Mouse (Mus musculus): Measurements from ENCODE around the gene Itfg2. TPM values are rescaled to one million over a fixed set of nuclear protein-coding genes. Genes with fewer than 3 reads are reported as not detected.

Gene Itfg2
- total RNA-seq (2023), result 10 to 100 TPM; 12.3 to 12.7 TPM

GRCm38 (mm10) chr6:128424269-128425019, at the start of gene Itfg2:
Gene Itfg2, minus strand, starts transcription at chr6:128424931.

GRCm38 (mm10) chr6:128438317-128438870, 13.7 kb upstream of the Itfg2 start, which contains the start of gene Fkbp4:
Gene Fkbp4, minus strand, starts transcription at chr6:128438677.

DNA sequence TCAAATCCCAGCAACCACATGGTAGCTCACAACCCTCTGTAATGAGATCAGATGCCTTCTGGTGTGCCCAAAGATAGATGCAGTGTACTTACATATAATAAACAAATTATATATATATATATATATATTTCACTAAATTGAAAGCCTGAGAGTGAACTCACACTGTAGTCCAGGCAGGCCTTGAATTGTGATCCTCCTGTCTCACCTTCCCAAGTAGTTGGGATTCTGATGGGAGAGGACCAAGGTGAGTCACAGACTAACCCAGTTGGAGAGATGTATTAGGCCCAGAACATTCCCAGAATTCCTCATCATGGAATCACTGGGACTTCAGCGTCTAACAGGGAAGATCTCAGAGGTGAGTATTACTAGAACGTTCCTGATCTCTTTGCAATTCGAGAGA, 25.7 kb downstream of the Itfg2 start, which contains the start of gene Nrip2:
Gene Nrip2, plus strand, starts transcription at position 301 of the 400 bp plus-strand sequence.

DNA sequence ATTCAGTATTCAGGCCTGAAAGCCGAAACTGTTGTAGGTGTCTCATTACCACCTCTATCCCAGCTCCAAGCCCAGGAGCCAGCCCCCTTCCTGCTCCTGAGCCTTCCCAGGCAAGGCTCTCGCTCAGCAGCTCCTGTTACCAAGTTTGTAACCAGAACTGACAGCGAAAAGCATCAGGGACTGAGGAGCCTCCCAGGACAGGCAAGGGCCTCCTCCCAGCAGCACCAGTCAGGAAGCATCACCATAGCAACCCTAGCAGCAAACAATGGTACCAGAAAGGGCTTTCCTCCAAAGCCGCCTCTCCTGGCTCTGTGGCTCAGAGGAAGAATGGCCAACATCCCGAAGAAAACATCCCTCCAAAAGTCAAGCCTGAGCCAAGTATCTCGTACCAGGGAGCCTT, 49.5 kb downstream of the Itfg2 start, which contains the start of the genes Tex52 and Gm44596:
Gene Tex52, plus strand, starts transcription at position 265 of the 400 bp plus-strand sequence.
Gene Gm44596, plus strand, starts transcription at position 312 of the 400 bp plus-strand sequence.

DNA sequence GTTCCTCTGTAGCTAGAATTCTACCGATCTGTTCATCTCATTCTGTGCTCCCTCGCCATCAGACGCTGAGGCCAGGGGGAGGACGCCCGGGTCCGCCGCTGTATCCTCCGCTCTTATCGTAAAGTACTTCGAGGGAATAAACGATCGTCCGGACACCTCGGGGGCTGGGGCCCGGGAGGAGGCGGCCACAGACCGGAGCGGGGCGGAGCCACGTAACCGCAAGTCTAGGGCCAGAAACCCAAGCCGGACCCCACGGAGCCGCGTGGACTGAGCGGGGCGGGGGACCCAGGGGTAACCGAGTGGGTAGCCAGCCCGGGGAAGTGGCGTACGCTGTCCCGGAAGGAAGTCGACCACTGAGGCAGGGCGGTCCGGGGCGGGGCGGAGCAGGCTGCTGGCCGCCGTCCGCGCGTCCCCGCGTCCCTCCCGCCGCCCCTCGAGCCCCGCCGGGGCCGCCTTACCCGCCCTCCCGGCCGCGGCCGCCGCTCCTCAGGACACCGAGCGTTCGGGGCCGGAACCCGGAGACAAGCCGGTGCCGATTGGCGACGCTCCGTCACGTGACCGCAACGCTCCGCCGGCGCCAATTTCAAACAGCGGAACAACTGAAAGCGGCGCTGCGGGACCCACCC, 62.2 kb downstream of the Itfg2 start, which contains the start of the genes Rhno1 and Foxm1:
Gene Rhno1, minus strand, starts transcription at position 531 of the 626 bp plus-strand sequence.
Gene Foxm1, plus strand, starts transcription at position 587 of the 626 bp plus-strand sequence.

Other genes with a start within 250 kb of the Itfg2 start
- gene Tead4, start 124.1 kb downstream of the Itfg2 start, total RNA-seq (2023), result under 1 TPM; 0.20 to 0.38 TPM
- gene Tulp3, start 69.1 kb downstream of the Itfg2 start, total RNA-seq (2023), result under 1 TPM; 0.37 to 0.84 TPM
- gene Rhno1, start 62.0 kb downstream of the Itfg2 start, total RNA-seq (2023), result 10 to 100 TPM; 30.0 to 36.6 TPM
- 10 to 100 TPM; 48.9 to 56.7 TPM for gene Foxm1, start 62.0 kb downstream of the Itfg2 start, total RNA-seq (2023)
- not detected for gene Tex52, start 49.5 kb downstream of the Itfg2 start, total RNA-seq (2023)
- gene Gm44596, start 49.4 kb downstream of the Itfg2 start, total RNA-seq (2023), result not detected
- gene Nrip2, start 25.6 kb downstream of the Itfg2 start, total RNA-seq (2023), result not detected
- gene Fkbp4, start 13.7 kb upstream of the Itfg2 start, total RNA-seq (2023), result 10 to 100 TPM; 39.2 to 39.7 TPM
- gene Pzp, start 101.8 kb upstream of the Itfg2 start, total RNA-seq (2023), result not detected
- not detected for gene A2ml1, start 156.7 kb upstream of the Itfg2 start, total RNA-seq (2023)
- gene Klrb1a, start 198.6 kb upstream of the Itfg2 start, total RNA-seq (2023), result not detected
- under 1 TPM in 1 of 2 experiments, not detected in 1; 0.84 TPM for gene Clec2h, start 237.5 kb upstream of the Itfg2 start, total RNA-seq (2023)